Mouse (Mus musculus): ENCODE measurements around the gene Unc80.
"Not testable (repeated sequence)": the region's sequence is repeated elsewhere in the genome, so short reads cannot be mapped to it uniquely, and the experiment has no call there.

The Unc80 gene

DNA sequence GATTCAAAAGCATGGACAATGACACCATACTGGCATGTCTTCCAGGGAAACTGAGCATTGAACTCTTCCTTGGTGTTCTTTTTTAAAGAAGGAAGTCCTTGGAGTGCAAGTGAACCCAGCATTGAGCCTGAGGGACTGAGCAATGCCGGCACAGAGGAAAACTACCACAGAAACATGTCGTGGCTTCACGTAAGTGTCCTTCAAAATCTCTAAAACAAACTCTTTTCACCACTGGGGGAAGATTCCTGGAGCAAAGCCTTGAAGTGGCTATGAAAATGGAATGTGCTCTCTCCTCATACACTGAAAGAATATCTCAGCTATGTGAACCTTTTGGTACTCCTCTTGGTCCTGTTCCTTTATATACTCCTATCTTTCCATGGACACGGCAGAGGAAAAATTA lies 140.1 kb downstream of the Unc80 start:
- DNase-seq (ENCODE audit: extremely low read depth, low read depth, low spot score), result no peak

DNA sequence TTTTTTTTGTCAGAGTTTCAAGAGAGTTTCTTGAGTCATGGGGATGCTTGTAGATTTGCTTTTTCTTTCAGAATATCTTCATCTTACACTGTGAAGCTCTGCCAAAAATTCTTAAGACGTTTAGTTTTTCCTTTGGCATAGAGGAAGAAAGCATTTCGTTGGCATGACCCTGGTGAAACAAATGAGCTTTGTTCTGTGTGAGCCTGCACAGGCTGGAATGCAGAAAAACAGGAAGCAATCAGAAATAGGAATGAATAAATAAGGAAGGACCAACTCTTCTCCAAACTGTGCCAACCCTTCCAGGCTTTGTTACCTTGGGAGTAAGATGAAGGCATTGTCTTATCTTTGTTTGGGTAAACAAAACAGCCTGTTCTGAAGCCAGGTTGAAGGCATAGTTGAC lies 149.0 kb downstream of the Unc80 start:
- peak; percentile 3 for DNase-seq (ENCODE audit: extremely low read depth, low read depth, low spot score)

DNA sequence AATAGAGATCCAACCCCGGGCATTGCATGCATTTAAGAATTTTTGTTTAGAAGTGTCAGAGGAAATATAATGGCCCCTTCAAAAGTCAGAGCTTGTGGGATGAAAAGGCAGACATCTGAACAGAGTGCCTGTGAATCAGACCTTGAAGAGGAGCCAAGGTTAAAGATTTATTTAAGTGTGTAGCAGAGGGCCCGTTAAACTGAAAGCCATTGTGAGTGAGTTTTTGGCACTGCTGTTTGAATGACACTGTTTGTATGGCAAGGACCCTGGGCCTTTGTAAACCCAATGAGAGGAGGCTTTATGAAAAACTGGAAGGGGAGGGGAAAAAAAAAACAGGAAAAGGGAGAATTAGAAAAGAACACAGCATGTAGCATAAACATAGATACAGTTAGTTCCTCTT lies 170.0 kb downstream of the Unc80 start:
- DNase-seq (ENCODE audit: extremely low read depth, low read depth, low spot score), result no peak

DNA sequence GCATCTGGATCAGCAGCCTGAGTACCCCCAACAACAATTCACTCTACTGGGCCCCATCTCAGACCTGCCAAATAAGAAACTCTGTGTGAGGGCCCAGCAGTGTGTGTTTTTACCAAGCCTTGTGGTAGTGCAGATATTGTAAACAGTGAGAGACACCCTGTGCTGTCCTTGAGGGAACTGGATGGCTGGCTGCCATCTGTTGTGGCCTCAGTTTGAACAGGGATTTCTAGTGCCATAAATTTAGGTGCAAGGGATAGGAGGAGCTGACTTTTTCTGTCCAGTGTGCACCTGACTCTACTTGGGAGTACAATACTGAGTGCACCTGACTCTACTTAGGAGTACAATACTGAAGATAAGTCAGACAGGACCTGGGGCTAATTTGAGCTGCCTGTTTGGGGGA lies 178.7 kb downstream of the Unc80 start:
- DNase-seq (ENCODE audit: extremely low read depth, low read depth, low spot score), result no peak

DNA sequence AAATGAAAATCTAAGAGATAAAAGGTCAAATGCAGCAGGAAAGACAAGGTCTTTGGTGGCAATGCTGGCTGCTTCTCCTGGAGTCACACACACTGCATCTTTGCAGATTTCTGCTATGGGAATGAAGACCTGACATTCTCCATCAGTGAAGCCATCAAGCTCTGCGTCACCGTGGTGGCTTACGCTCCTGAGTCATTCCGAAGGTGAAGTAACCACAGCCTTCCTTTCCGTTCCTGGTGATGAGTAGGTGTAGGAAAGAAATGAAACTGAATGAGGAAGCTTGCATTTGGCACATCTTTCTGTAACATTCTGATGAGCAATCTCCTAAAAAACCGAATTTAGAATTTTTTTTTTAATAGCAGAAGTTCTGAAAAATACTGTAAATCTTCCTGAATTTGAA lies 181.4 kb downstream of the Unc80 start:
- no peak for DNase-seq (ENCODE audit: extremely low read depth, low read depth, low spot score)

DNA sequence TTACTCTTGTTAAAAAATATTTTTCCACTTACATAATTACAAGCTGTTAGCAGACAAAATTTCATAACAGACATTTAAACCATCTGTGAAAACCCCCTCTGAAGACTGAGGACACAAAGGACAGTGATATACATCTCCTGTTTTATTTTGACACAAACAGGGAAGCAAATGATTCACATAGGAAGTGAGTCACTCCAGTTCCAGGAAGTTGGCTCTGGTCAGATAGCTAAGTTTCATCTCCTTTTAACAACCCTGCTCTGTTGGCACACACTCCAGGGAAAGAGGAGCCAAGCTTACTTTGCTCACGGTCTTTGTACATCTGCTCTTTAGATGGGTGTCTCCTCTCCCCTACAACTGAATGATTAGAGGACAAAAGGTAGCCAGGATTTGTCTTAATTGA lies 181.8 kb downstream of the Unc80 start:
- no peak for DNase-seq (ENCODE audit: extremely low read depth, low read depth, low spot score)

DNA sequence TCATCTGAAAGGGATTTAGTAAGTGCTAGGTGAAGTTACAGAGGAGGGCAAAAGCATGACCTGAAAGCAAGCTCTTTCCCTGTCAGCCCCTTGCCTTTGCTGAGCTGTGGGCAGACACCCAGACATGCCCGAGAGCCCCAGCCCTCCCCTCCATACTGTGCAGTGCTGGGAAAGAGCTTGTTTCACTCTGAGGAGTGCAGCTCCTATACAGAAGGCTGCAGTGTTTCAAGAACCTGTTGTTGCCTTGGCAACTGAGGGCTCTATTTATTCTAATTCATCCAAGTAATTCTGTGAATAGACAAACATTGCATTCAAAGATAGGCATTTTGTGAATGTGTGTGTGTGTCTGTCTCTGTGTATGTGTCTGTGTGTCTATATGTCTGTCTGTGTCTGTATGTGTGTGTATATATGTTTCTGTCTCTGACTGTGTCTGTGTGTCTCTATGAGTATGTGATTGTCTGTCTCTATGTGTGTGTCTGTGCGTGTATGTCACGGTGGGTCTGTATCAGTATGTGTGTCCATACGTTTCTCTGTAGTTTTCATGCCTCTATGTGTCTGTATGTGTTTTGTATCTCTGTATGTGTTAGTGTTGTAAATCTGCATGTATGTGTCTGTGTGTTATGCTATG lies 187.1 kb downstream of the Unc80 start:
- DNase-seq (ENCODE audit: extremely low read depth, low read depth, low spot score), result no peak

DNA sequence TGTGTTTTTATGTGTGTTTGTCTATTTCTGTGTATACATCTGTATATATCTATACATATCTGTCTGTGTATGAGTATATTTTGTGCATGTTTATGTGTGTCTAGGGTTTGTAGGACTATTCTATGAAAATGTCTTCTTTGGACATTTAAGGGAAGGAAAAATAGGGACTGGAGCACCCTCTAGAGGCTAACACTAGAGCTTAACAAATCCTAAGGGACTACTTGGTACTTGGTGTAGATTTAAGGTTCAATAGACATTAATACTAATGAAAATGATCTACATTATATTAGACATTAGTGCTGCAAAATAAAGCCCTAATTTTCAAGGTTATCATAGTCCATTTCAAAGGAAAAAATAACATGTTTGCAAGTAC lies 187.6 kb downstream of the Unc80 start:
- no peak for DNase-seq (ENCODE audit: extremely low read depth, low read depth, low spot score)

DNA sequence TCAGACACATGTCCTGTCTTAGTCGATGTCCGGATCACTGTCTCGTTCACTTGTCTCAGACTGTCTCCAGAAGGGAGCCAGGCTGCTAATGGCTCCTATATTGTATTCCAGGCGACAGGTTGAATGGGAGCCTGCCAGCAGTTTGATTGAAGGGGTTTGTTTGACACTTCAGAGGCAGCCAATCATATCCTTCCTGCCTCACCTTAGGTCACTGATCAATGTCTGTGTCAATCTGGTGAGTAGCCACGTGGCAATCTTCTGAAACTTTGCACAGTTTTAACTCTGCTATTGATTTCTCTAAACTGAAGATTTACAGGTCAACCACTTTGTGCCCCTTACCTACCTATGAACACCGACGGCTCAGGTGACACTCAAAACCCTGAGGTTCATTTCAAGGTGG lies 203.3 kb downstream of the Unc80 start:
- no peak for DNase-seq (ENCODE audit: extremely low read depth, low read depth, low spot score)

DNA sequence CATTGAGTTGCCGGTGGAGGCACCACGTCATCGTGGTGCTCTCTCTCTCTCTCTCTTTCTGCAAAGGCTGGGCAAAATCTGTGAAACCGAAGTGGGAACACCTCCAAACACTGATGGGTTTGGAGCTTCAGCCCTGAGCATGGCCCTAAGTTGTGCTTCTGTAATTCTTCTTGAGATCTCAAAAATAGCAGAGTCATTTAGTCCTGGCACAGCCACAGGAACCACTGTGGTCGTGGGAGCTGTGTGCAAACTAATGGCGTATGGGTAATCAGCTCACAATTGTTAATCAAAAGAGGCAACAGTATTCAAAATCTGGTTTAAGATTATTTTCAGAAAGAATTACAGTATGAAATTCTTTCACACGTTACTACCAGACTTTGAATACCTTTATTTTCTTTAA lies 204.6 kb downstream of the Unc80 start:
- DNase-seq (ENCODE audit: extremely low read depth, low read depth, low spot score), result no peak

DNA sequence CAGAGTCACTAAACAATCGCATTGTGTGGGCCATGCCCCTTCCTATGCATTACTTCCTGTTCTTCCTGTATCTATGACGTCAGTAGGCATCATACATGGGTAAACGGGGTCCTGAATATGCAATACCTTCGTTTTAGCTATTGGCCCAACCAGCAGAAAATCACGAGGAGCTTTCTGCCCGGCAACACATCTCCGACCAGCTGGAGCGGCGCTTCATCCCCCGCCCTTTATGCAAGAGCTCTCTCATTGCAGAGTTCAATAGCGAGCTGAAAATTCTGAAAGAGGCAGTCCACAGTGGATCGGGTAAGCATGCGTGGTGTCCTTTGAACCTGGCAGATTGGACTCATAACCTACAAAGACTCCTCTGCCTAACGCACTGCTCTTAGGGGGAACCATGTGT lies 209.8 kb downstream of the Unc80 start:
- DNase-seq (ENCODE audit: extremely low read depth, low read depth, low spot score), result no peak

DNA sequence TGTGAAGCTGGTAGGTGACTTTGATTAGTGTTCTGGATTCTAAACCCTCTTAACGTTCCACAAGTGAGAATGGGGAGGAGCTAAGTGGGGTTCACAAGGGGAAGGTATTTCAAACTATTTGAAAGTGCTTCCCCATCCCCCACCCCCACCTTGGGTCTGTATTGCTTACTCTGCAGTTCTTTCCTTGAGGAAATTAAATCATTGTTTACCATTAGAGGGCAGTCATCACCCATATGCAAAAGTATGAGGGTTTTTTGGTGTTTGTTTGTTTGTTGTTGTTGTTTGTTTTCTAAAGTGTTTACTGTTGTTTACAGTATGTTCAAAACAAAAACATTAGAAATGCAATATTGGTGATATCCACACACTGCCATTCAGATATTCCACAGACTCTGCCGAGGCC lies 210.5 kb downstream of the Unc80 start:
- no peak for DNase-seq (ENCODE audit: extremely low read depth, low read depth, low spot score)

DNA sequence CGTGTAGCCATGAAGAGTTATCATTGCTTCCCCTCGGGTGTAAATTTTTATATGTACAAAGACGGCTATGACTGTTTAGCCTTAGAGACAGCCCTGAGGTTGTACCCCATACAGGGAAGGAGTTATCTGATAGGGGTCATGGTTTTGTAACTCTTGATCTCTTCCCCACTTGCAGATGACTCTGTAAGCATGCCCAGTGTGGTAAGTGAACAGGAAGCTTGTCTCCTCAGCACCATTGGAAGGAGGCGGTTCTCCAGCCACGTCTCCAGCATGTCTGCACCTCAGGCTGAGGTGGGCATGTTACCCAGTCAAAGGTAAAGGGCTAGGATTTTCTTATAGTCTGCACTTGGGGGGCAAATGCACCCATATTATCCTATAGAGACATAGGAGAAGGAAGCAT lies 214.8 kb downstream of the Unc80 start:
- DNase-seq (ENCODE audit: extremely low read depth, low read depth, low spot score), result no peak

DNA sequence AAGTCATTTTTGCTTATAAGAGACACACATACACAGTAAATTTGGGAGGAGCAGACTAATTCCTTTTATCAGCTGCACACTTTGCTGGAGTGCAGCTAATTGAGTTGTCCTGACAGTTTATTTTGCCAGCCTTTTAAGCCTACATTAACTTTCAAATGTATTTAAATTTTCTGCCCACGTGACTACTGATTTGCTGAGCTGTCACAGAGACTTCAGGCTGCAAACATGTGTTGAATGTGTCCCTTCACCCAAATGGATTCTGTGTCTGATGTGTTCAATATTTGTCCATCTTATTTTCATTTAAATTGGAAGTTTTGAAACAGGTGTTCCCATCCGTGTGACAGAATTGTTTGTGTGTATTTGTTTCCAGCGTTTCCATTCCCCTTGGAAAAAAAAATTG lies 223.6 kb downstream of the Unc80 start:
- no peak for DNase-seq (ENCODE audit: extremely low read depth, low read depth, low spot score)

DNA sequence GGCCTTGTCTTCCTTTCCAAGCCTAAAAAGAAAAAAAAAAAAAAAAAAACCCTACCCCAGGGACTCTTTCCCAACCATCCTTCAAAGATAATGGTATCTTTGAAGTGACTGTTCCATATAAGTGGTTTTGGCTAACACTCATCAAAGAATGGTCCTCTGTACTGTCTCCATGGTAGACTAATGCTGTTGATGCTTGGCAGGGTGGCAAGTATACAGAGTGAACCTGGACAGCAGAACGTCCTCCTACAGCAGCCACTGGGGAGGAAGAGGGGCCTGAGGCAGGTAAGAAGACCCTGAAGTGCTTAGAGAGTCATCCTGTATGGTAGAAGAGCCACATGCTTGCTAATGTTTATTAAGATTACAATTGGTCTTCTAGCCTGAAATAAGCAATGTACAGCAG lies 224.1 kb downstream of the Unc80 start:
- DNase-seq (ENCODE audit: extremely low read depth, low read depth, low spot score), result no peak

DNA sequence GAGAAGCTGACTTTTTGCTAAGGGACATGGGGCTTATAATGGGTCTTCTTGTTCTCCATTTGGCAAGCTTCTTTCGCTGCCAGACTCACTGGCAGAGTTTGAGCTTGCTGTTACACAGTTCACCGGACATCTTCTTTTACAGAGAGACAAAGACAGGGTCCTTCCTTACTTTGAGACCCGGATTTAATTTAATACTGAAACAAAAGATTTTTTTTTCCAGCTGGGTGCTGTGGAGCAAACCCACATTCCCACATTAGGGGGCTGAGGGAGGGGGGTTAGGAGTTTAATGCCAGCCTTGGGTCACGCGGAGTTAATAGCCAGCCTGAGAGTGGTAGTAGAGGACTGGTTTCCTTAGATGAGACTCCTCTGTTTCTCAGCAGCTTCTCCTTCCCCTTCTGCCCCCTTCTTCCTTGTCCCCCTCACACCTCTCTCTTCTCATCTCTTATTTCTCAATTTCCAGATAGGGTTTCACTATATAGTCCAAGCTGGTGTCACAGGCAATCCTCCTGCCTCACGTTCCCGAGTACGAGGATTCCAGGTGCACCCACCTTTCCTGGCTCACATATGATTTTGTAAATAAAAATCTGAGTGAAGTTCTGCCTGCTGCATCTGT lies 224.7 kb downstream of the Unc80 start:
- DNase-seq (ENCODE audit: extremely low read depth, low read depth, low spot score), result no peak

DNA sequence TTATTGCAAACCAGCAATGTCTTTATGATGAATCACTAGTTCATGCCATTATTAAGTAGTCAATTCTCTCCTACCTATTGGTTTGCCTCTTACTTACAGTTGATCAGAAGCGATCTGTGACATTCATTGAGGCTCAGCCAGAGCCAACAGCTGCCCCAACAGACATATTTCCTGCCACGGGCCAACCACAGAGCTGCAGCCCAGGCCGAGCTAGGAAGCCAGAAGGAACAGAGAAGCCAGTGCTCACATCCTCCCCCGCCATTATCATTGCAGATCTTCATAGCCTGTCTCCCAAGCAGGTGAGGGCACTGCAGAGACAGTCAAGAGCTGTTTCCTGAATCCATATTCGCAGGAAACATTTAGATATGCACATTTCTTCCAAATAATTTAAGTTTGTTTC lies 226.1 kb downstream of the Unc80 start:
- no peak for DNase-seq (ENCODE audit: extremely low read depth, low read depth, low spot score)

DNA sequence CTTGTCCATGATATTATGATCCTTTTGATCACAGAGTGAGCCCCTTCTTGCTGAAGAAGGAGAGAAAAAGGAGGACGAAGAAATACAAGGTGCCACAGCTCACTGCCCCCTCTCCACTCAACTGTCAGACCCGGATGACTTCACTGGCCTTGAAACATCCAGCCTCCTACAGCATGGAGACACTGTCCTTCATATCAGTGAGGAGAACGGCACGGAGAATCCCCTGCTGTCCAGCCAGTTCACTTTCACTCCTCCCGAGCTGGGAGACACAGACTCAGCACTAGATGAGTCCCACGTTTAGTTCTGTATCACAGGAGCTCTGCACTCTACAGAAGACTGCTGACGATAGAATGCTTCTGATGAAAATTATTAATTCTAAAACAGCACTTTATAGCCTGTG lies 227.1 kb downstream of the Unc80 start:
- no peak for DNase-seq (ENCODE audit: extremely low read depth, low read depth, low spot score)

DNA sequence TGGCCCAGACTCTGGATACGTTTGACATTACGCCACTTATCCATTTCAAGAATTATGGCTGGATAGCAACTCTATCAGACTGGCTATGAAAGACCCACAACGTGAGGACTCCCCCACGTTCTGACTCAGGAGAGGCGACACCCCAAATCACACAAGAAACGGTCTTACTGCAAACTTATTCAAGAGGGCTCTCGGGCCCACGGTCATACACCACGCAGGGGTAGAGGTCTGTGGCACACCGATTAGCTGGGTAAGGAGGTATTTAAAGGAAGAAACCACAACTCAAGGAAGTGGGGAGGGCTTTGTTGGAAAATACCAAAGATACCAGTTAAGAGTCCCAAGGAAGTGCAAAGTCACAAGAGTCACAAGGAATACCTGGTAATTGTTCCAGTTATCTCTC lies 231.5 kb downstream of the Unc80 start:
- DNase-seq (ENCODE audit: extremely low read depth, low read depth, low spot score), result not testable (repeated sequence)

DNA sequence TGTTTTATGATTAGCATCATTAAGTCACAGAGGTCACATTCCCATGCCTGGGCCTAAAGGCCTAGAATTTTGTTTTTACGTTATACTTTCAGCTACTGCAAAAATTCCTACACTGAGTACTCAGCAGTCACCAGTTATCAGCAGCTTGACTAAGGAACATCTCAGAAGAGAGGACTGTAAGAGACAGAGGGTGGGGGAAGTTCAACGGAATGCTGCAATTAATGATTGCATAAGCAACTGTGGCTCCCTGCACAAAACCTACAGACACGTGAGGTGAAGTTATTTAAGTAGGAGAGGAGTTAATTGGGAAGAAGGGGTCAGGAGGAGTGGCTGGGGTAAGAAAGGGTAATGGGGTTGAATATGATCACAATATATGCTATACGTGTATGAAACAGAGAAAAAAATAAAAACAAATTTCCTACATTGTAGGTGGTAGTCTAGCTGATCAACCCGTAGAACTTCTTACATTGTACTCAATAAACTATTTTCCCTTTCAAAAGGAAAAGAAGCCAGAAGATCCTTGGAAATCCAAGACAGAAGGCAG lies 232.1 kb downstream of the Unc80 start:
- DNase-seq (ENCODE audit: extremely low read depth, low read depth, low spot score), result no peak

DNA sequence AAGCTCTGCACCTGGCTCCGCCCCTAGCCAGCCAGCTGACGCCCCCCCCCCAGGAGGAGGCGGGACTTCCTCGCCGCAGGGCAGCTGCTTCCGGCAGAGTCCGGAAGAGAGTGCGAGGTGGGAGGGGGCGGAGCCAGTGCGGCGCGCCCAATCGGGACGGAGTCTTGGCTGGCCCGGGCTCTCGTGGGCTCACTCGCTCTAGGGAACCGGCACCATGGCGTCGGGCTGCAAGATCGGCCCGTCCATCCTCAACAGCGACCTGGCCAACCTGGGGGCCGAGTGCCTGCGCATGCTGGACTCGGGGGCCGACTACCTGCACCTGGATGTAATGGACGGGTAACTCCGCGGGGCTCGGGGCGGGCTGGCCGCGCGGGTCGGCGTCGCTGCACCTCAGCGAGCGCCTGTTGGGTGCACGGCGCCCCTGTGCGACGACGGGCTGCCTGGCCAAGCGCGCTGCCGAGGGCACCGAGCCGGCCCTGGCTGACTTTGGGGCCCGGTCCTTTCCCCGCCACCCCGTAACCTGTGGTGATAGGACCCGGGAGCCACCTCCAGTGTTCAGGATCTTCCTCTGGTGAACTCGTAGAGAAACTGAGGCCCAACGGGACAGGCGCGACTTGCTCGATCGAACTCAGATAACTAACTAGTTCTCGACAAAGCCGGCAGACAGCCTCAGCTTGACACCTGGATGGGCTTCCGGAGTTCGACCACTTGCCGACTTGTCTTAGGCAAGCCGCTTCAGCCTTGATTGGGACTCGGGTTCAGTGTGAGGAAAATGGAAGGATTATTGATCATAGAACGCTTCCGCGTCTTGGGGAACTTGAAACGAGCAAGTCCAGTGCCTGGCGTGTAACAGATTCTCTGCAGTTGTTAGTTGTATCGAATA lies 232.8 kb downstream of the Unc80 start, which contains the start of gene Rpe:
Gene Rpe, plus strand, starts transcription at position 139 of the 883 bp plus-strand sequence.
- DNase-seq (ENCODE audit: extremely low read depth, low read depth, low spot score), result no peak

DNA sequence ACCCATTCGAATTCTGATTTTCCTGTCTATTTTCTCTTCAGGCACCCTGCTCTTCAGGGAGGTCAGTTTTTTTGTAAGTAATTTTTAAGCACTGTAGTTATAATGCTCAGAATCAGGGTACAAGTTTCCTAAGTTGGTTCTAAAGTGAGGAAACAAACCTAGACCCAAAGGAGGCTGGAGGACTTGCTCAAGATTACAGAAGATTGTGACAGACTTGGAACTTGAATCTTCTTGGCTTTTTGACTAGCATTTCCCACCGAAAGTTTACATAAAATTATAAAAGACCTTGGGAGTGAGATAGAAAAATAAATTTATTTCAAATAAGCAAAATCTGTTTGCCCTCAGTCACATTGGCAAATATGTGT lies 233.4 kb downstream of the Unc80 start:
- DNase-seq (ENCODE audit: extremely low read depth, low read depth, low spot score), result no peak

All from fat pad, adult 2 months (tissue).